Mouse (Mus musculus) Muller cell, postnatal 12 days (primary cell): ENCODE results near the gene Vav3.
A peak's percentile ranks its signal among the peaks of the same experiment; 100 is the strongest.

Experiments used
- DNase-seq: peaks from one replicate; pipeline ENCODE4 v3.0.0-alpha.2; 2015; ENCODE audit errors: inconsistent ontology term

Vav3 gene

DNA sequence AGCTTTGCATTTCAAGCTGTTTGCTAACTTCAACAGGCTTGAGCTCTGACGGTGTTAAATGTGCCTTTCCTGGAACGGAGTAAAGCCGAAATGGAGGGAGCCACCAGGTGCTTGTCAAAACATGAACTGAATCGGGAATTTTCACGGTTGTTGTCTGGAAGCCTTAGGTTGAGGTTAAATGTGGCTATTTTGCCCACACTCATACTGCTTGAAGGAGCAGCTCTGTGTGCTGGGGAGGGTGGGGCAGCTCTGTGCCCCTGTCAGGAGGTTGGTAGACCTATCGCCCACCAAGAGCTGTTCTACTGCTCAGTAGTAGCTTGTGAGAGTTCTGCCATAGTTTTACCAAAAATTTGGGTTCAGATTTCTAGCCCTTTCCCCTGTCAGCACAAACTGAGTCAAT is 233.7 kb downstream of the Vav3 start:
- no peak for DNase-seq

GRCm38 (mm10) chr3:109578347-109578746 is 237.9 kb downstream of the Vav3 start:
- DNase-seq, result no peak

DNA sequence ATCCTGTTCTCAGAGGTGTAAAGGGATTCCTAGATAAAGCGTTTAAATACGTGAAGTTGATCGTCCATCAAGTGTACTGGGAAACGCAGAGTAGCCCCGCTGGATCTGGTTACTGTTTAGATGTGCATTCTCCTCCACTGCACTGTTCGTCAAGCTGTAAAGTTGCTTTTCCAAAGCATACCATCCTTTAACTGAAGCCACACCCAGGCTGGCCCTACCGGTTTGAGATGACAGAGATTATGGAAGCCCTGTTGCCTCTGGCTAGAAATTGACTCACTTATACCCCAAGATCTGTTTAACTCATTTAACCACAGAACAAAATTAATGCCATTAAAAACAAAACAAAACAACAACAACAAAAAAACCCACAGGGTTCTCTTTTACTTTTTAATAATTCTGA is 238.5 kb downstream of the Vav3 start:
- no peak for DNase-seq

- DNase-seq, result no peak
Observed at GRCm38 (mm10) chr3:109585946-109586345, 245.5 kb downstream of the Vav3 start.

GRCm38 (mm10) chr3:109592970-109593369 is 252.5 kb downstream of the Vav3 start:
- peak; percentile 35 for DNase-seq

DNA sequence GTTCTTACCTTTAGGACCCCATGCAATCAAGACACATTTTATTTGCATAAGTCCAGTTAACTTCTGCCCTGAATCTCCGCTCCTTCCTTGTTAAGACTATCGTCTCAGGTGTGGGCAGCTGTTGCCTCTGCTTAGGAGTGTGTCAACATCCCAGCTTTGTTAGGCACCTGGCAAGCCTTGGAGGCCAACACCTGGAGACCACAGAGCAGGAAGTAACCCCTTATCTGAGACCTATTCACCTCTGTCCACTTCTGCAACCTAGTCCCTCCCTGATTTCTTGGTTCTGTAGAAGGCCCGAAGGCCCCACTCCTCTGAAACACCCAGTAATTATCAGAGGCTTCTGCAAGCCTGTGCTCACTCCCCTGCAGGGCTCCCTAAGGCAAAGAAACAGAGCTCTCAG is 255.6 kb downstream of the Vav3 start:
- no peak for DNase-seq

DNA sequence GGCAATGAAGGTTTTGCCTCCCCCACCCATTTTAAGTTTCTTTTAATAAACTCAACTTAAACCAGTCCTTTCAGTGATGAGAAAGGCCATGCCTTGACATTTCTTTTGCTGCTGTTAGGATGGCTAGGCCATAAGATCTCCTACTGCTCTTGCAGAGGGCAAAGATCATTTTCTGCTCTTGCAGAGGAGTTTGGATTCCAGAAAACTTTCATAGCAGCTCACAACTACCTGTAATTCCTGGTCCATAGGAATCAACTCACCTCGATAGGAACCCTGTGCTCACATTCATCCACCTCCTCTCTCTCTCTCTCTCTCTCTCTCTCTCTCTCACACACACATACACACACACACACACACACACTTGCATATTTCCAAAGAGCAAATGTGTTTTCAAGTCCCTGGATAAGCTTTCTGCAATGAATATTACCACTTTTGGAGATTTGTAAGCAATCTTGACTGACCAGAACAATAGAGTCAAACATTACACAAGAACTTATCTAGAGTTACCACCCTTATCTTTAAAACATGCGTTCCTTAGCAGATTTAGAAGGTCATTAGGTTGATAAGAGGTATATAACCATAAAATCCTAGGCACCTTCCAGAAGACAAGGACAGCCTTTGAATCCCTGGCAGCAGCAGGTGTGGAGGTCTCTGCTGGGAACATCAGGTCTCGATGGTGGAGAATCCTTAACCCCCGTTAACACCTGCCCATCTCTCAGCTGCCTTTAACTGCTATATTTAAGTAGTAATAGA is 260.4 kb downstream of the Vav3 start:
- DNase-seq, result no peak

DNA sequence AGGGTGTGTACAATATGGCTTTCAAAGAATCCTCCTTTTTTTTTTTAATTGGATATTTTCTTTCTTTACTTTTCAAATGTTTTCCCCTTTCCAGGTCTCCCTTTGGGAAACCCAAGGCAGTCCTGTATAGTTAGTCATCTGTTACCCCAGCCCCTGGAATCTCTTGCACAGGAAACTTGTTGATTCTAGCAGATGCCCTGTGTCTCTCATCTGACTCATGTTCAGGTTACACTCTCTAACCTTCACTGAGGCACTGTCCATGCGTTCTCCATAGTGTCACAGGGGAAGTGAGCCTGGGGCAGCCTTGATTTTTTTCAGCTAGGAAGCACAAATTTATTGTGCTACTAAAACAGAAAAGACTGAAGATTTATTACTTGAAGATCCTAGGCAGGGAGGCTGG is 262.3 kb downstream of the Vav3 start:
- DNase-seq, result no peak

- no peak for DNase-seq
Observed at GRCm38 (mm10) chr3:109606121-109606520, 265.7 kb downstream of the Vav3 start.

DNA sequence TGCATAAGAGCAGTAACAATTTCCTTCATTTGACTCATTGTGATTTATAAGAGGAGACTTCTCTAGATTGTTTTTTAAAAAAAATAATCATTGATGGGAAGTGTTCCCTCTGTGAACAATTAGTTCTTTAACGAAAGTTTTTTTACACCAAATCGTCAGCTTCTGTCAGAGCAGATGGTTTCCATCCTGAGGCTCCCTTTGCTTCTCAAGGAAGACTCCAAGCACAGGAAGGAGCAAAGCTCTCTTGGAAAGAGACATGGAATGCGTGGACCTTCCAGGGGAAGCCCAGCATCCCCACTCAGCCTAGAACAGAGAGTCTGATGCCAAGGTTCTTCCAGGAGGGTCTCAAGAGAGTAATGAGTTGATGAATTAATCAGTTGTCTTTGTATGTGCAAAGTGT is 281.3 kb downstream of the Vav3 start:
- no peak for DNase-seq

DNA sequence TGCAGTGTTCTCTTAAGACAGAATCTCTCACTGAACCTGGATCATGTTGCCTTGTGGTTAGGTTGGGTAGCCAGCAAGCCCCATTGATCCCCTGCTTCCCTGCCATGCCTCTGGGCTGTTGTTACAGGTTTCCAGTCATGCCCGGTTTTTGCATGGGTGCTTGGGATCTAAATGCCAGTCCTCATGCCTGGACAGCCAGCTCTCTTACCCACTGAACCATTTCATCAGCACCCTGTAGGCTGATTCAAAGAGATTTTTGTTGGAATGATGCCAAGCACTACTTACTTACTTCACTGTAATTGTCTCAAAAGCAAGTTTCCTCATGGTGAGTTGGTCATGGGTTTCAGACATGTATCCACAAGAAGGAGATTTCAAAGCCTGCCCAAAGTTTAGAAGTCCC is 281.9 kb downstream of the Vav3 start:
- peak; percentile 54 for DNase-seq

GRCm38 (mm10) chr3:109622816-109623215 is 282.4 kb downstream of the Vav3 start:
- peak; percentile 30 for DNase-seq

GRCm38 (mm10) chr3:109623770-109624169 is 283.3 kb downstream of the Vav3 start:
- DNase-seq, result no peak

- peak; percentile 48 for DNase-seq
Observed at GRCm38 (mm10) chr3:109636045-109636444, 295.6 kb downstream of the Vav3 start.

DNA sequence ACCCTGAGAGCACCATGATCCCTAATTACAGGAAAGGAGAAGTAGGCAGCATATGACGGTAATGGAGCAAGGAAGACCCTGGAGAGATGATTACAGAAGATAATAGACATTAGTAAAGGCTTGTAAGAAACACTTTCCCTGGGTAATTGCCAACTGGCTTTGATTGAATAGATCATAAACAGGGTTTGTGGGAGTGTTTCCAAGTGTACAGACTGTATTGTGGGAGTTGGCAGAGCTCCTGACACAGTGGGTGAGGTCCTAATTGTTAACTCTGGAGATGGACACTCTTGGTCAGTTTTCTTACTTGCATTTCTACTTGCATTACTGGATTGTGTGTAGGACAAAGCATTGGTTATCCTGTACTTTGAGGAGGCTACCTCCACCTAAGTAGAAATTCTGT is 298.9 kb downstream of the Vav3 start:
- peak; percentile 78 for DNase-seq

DNA sequence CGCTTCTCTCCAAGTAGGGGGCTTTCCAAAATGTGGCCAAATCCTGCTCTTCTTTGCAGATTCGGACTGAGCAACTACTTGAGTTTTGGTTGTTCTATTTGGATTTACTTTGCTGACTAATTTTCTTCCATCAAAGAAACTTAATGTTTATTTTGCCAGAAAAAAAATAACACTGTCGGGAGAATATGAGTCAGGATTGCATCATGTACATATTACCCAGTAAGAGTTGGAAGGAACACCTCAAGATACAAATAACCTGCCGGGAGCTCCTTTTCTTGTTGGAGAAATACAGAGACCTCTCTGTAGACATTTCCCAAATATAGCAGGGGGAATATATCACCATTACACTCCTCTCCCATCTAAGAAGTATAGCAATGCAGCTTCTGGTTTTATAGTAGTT is 300.3 kb downstream of the Vav3 start:
- no peak for DNase-seq

- DNase-seq, result no peak
Observed at GRCm38 (mm10) chr3:109648242-109648641, 307.8 kb downstream of the Vav3 start.

GRCm38 (mm10) chr3:109651479-109651878 is 311.0 kb downstream of the Vav3 start:
- no peak for DNase-seq

DNA sequence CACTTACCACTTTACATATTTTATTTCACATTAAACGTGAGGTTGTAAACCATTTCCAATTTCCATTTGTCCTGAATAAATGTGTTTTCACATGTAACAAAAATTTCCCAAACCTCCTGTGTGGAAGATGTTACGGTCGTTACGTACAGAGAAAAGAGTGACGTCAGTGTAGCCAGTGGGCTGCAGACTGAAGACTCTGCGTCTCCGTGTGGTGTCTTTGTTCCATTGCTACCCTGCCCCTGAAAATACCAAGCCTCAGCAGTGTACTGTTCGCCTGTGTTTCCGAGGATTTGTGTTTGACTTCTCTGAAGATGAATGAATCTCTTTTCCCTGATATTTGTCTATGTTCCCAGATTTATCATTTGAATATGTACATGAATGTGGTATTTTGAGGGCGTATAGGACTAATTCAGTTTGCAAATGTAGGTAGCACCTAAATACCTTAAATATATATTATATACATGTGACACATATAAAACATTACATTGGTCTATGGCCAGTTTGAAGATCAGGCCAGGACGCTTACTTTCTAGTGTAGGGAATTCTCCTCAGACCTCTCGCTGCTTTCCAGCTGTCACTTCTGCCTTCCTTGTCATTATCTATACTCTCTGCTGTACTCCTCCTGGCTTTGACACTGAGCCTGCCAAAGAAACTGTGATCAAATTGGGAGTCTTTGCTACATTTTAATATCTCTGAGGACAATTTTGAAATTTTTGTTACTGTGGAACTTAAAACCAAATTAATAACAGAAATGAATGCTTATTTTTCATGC is 312.6 kb downstream of the Vav3 start:
- no peak for DNase-seq

- no peak for DNase-seq
Observed at GRCm38 (mm10) chr3:109654386-109654785, 313.9 kb downstream of the Vav3 start.

DNA sequence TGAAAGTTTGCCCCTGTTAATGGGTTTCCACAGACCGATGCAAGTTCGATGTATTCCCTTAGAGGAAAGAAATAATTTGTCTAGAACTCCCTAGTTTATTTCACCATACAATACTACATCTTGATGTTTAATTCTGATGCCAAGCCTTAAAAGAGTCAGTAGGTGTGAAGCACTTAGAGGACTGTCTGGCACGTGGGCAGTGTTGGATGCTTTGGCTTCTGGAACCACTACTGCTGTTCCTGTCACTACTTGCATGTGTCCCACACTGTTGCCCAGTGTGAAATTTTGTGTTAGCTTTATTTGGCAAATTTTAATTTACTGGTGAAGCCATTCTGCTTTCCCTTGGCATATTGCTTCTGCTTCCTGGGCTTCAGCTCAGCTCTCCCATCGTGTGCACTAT is 331.3 kb downstream of the Vav3 start:
- DNase-seq, result no peak

GRCm38 (mm10) chr3:109672925-109673324 is 332.5 kb downstream of the Vav3 start:
- DNase-seq, result no peak

GRCm38 (mm10) chr3:109680281-109680680 is 339.8 kb downstream of the Vav3 start:
- DNase-seq, result no peak
